Mouse (Mus musculus): ENCODE measurements around the gene Eci1. TPM values are rescaled to one million over a fixed set of nuclear protein-coding genes. Genes with fewer than 3 reads are reported as not detected.

The Eci1 gene
- total RNA-seq, 2 experiments from 2014 or later = 147 to 161 TPM

Other genes starting within 250 kb of the Eci1 start
- gene Tbc1d24, start 221.1 kb upstream of the Eci1 start, total RNA-seq (2021) = 1 to 10 TPM; 5.8 to 8.9 TPM
- 1 to 10 TPM; 1.6 to 2.5 TPM for gene Ntn3, start 217.1 kb upstream of the Eci1 start, total RNA-seq (2021)
- 1 to 10 TPM; 2.5 to 4.0 TPM for gene Tedc2, start 205.8 kb upstream of the Eci1 start, total RNA-seq (2021)
- gene Ccnf, start 175.2 kb upstream of the Eci1 start, total RNA-seq (2021) = 1 to 10 TPM; 5.0 to 8.2 TPM
- under 1 TPM in 1 of 2 experiments, not detected in 1; 0.05 TPM for gene Abca17, start 75.6 kb upstream of the Eci1 start, total RNA-seq (2021)
- 10 to 100 TPM; 10.2 to 11.4 TPM for gene Abca3, start 74.7 kb upstream of the Eci1 start, total RNA-seq (2021)
- gene Rnps1, start 12.1 kb upstream of the Eci1 start, total RNA-seq (2021) = 10 to 100 TPM; 59.1 to 67.5 TPM
- 1 to 10 TPM in 1 of 2 experiments, under 1 TPM in 1; 0.63 to 1.7 TPM for gene Dnase1l2, start 16.5 kb downstream of the Eci1 start, total RNA-seq (2021)
- 10 to 100 TPM; 10.8 to 17.3 TPM for gene E4f1, start 43.7 kb downstream of the Eci1 start, total RNA-seq (2021)
- gene Pgp, start 43.8 kb downstream of the Eci1 start, total RNA-seq (2021) = 10 to 100 TPM; 34.1 to 39.2 TPM
- under 1 TPM; 0.65 to 0.73 TPM for gene Bricd5, start 47.2 kb downstream of the Eci1 start, total RNA-seq (2021)
- 10 to 100 TPM; 10.8 to 12.1 TPM for gene Mlst8, start 52.4 kb downstream of the Eci1 start, total RNA-seq (2021)
- gene Caskin1, start 62.0 kb downstream of the Eci1 start, total RNA-seq (2021) = under 1 TPM; 0.56 to 0.68 TPM
- 10 to 100 TPM; 47.2 to 60.9 TPM for gene Traf7, start 101.3 kb downstream of the Eci1 start, total RNA-seq (2021)
- under 1 TPM; 0.18 to 0.47 TPM for gene Rab26, start 107.6 kb downstream of the Eci1 start, total RNA-seq (2021)
- gene Pkd1, start 123.2 kb downstream of the Eci1 start, total RNA-seq (2021) = 10 to 100 TPM; 34.6 to 49.1 TPM
- gene Tsc2, start 206.0 kb downstream of the Eci1 start, total RNA-seq (2021) = 10 to 100 TPM; 51.7 to 61.1 TPM
- 1 to 10 TPM; 4.3 TPM for gene Nthl1, start 206.0 kb downstream of the Eci1 start, total RNA-seq (2021)
- gene Slc9a3r2, start 223.7 kb downstream of the Eci1 start, total RNA-seq (2021) = 10 to 100 TPM; 30.1 to 33.4 TPM
- gene Npw, start 231.8 kb downstream of the Eci1 start, total RNA-seq (2021) = not detected
- 10 to 100 TPM; 18.0 to 21.0 TPM for gene Zfp598, start 243.0 kb downstream of the Eci1 start, total RNA-seq (2021)

Measured in gastrocnemius, postnatal 10 days (tissue).